Mouse (Mus musculus): Measurements from ENCODE around the gene Lhb.

DNA sequence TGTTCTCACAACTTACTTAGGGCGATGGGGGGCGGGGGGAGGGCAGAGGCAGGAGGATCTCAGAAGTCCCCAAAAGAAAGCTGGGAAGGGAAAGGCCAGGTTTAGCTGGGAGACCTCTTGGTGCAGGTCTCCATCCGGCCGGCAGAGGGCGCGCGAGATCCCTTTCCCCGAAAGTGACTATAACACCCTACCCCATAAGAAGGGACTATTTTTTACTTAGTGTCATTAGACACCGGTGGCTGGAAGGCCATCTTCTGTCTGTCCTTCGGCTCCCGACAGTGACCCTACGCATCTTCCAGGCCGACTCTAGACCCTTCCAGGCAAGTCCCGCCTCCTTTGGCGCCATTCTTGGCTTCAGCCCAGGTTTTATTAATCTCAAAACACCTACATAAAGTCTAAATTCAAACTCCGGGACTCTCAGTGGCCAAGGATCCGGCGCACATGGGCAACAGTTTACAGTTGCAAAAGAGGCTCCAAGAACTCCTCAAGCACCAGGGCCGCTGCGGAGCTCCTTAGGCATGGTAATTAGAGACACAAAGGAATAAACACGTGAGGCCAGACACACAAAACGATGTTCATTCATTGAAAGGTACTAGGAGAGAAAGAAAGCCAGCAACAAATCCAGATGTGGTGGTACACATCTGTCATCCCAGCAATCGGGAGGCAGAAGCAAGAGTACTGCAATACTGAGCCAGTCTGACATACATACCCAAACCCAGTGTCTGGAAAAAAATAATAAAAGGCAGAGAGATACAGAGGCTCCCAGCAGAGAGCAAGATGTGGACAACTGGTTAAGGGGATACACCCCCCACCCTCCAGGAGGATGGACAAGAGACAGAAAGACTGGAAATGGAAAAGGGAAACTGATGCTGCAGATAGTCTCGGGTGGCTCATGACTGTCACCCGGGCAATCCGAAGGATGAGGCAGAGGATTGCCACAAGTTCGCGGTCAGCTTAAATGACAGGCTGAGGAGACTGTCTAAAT lies 15.2 kb upstream of the Lhb start, which contains the start of gene Kcna7:
- TF ChIP-seq CTCF (IDR thresholded peaks at IDR 0.05; ENCODE audit: insufficient read depth, low read depth, low read length), result peak; percentile 70
- no peak for TF ChIP-seq POLR2A (IDR thresholded peaks at IDR 0.05; ENCODE audit: insufficient read depth, low read depth, low read length)
